In genomic region chr15:76987137-76987536, GRCm38 (mm10) we compare ENCODE assay signal across 8 mouse cellular contexts. TPM values are rescaled to one million over a fixed set of nuclear protein-coding genes. Genes with fewer than 3 reads are reported as not detected.
DNase-seq lines count a peak whose midpoint lies in the region; ATAC-seq and TF ChIP-seq lines count a peak whose summit lies in the region.

No protein-coding gene starts in this region.

- no peaks in the 10 kb centered on the region for H3K36me3 ChIP-seq in embryonic facial prominence, embryonic 15.5 days
- H3K36me3 ChIP-seq in intestine, embryonic 16.5 days (ENCODE audit: control insufficient read depth, insufficient read depth, low read length): no peaks in the 10 kb centered on the region
- H3K36me3 ChIP-seq in neural tube, embryonic 14.5 days (ENCODE audit: control insufficient read depth, insufficient read depth, low read length): no peaks in the 10 kb centered on the region

- no peak for TF ChIP-seq CTCF in layer of hippocampus, adult 2 months (conservative IDR thresholded peaks at IDR 0.05)

- DNase-seq in layer of hippocampus, adult 2 months (ENCODE audit: low spot score in 2 of 2): no peak
- DNase-seq in layer of hippocampus, adult 8-10 months (ENCODE audit: low spot score in 2 of 2): no peak
- no peak for DNase-seq in thymus, postnatal 10 days (ENCODE audit: low spot score in 2 of 2)
- no peak for DNase-seq in left cerebral cortex, postnatal 10 days (ENCODE audit: extremely low spot score in 1 of 2, low spot score in 2 of 2)
- no peak for DNase-seq in cerebellum, postnatal 25 days

- H3K27me3 ChIP-seq in embryonic facial prominence, embryonic 15.5 days: no peaks in the 10 kb centered on the region
- H3K27me3 ChIP-seq in intestine, embryonic 16.5 days (replicated peaks; ENCODE audit: control insufficient read depth, insufficient read depth, low read length): no peaks in the 10 kb centered on the region
- H3K27me3 ChIP-seq in neural tube, embryonic 14.5 days (ENCODE audit: control insufficient read depth, insufficient read depth, low read length): no peaks in the 10 kb centered on the region

- peaks cover 6% of the 10 kb centered on the region; the same call in 1 of the 2 replicates for H3K4me1 ChIP-seq in embryonic facial prominence, embryonic 15.5 days
- 0 out of 2 replicates have a peak, but pooled peaks cover 3% of the 10 kb centered on the region for H3K4me1 ChIP-seq in intestine, embryonic 16.5 days (ENCODE audit: control insufficient read depth, insufficient read depth, low read length)
- peaks cover 9% of the 10 kb centered on the region; the same call in 1 of the 2 replicates for H3K4me1 ChIP-seq in neural tube, embryonic 14.5 days (ENCODE audit: control insufficient read depth, insufficient read depth, low read length)

- H3K9me3 ChIP-seq in embryonic facial prominence, embryonic 15.5 days (replicated peaks): no peaks in the 10 kb centered on the region
- H3K9me3 ChIP-seq in intestine, embryonic 16.5 days (ENCODE audit: control insufficient read depth, low read length): no peaks in the 10 kb centered on the region
- no peaks in the 10 kb centered on the region for H3K9me3 ChIP-seq in neural tube, embryonic 14.5 days (ENCODE audit: control insufficient read depth, low read length)

- ATAC-seq in embryonic facial prominence, embryonic 15.5 days (ENCODE audit: insufficient number of reproducible peaks, low FRiP score, low TSS enrichment, low read depth): no peak
- ATAC-seq in intestine, embryonic 16.5 days: peak; percentile 46
- ATAC-seq in neural tube, embryonic 14.5 days (ENCODE audit: low read depth): peak; percentile 5; the same call in 1 of the 2 replicates

- H3K4me2 ChIP-seq in embryonic facial prominence, embryonic 15.5 days (replicated peaks): peak overlapping the region; percentile 54
- peak overlapping the region; percentile 69 for H3K4me2 ChIP-seq in intestine, embryonic 16.5 days (ENCODE audit: low read depth, low read length)
- H3K4me2 ChIP-seq in neural tube, embryonic 14.5 days (ENCODE audit: low read depth, low read length): peak overlapping the region; percentile 58

- intact Hi-C loops in left cerebral cortex, postnatal 10 days (cut with DNase I): no loop called here

- WGBS in embryonic facial prominence, embryonic 15.5 days: 18% methylated on average over 11 of the region's 11 CpGs
- 11% methylated on average over 11 of the region's 11 CpGs for WGBS in intestine, embryonic 16.5 days
- 14% methylated on average over 11 of the region's 11 CpGs for WGBS in neural tube, embryonic 14.5 days

- 0 out of 2 replicates have a peak overlapping the region, but pooled peaks have one; percentile 10 for H3K9ac ChIP-seq in embryonic facial prominence, embryonic 15.5 days
- peak overlapping the region; percentile 70 for H3K9ac ChIP-seq in intestine, embryonic 16.5 days (ENCODE audit: low read depth, low read length)
- H3K9ac ChIP-seq in neural tube, embryonic 14.5 days (replicated peaks; ENCODE audit: low read depth, low read length): peak overlapping the region; percentile 43

- peak overlapping the region; percentile 76 for H3K27ac ChIP-seq in layer of hippocampus, adult 2 months
- no peak overlapping the region for H3K27ac ChIP-seq in embryonic facial prominence, embryonic 15.5 days (replicated peaks)
- H3K27ac ChIP-seq in intestine, embryonic 16.5 days (ENCODE audit: low read length): no peak overlapping the region
- peak overlapping the region; percentile 66; the same call in 1 of the 2 replicates for H3K27ac ChIP-seq in neural tube, embryonic 14.5 days (ENCODE audit: low read depth, low read length)

- H3K4me3 ChIP-seq in layer of hippocampus, adult 2 months: peak overlapping the region; percentile 47
- peak overlapping the region; percentile 48 for H3K4me3 ChIP-seq in embryonic facial prominence, embryonic 15.5 days (replicated peaks)
- peak overlapping the region; percentile 59 for H3K4me3 ChIP-seq in intestine, embryonic 16.5 days (ENCODE audit: low read length)
- peak overlapping the region; percentile 31 for H3K4me3 ChIP-seq in neural tube, embryonic 14.5 days (ENCODE audit: low read depth, low read length)

RNA-seq across cellular contexts. Expression of gene 1110038F14Rik, which starts 38.8 kb away (rescaled TPM):
- 10 to 100 TPM; 30.1 to 33.6 TPM for total RNA-seq in layer of hippocampus, adult 2 months (2021)
- 10 to 100 TPM; 24.1 to 33.1 (median 28.1) TPM for total RNA-seq in layer of hippocampus, adult 8-10 months (2022)
- polyA plus RNA-seq in embryonic facial prominence, embryonic 15.5 days (2015; fragmentation: Nextera tagmentation; extraction: Ambion mirVana): 78.1 and 79.7 TPM in 2 replicates
- 52.1 and 57.1 TPM in 2 replicates for polyA plus RNA-seq in intestine, embryonic 16.5 days (2015; fragmentation: Nextera tagmentation; extraction: Ambion mirVana)
- 47.2 and 48.1 TPM in 2 replicates for polyA plus RNA-seq in neural tube, embryonic 14.5 days (2014; fragmentation: Nextera tagmentation; extraction: Ambion mirVana)
- 10 to 100 TPM; 22.0 to 22.7 TPM for total RNA-seq in left cerebral cortex, postnatal 10 days (2021)

RNA-seq across cellular contexts. Expression of gene Apol6, which starts 57.4 kb away (rescaled TPM):
- not detected for total RNA-seq in layer of hippocampus, adult 2 months (2021)
- total RNA-seq in layer of hippocampus, adult 8-10 months (2022): under 1 TPM in 1 of 4 experiments, not detected in 3; 0.47 TPM
- 0.26 and 0.33 TPM in 2 replicates for polyA plus RNA-seq in embryonic facial prominence, embryonic 15.5 days (2015; fragmentation: Nextera tagmentation; extraction: Ambion mirVana)
- 0.38 and 0.42 TPM in 2 replicates for polyA plus RNA-seq in intestine, embryonic 16.5 days (2015; fragmentation: Nextera tagmentation; extraction: Ambion mirVana)
- polyA plus RNA-seq in neural tube, embryonic 14.5 days (2014; fragmentation: Nextera tagmentation; extraction: Ambion mirVana): 0.08 TPM in 1 of 2 replicates, not detected in the other
- total RNA-seq in left cerebral cortex, postnatal 10 days (2021): under 1 TPM in 1 of 2 experiments, not detected in 1; 0.32 TPM

Comparison
In these comparisons a context has a peak if more than half of its experiments do, and no peak if none do; other contexts are left out.
1. H3K27ac ChIP-seq: peak in layer of hippocampus, adult 2 months (single experiment) and neural tube, embryonic 14.5 days (single experiment); none in embryonic facial prominence, embryonic 15.5 days (single experiment) and intestine, embryonic 16.5 days (single experiment).
2. H3K9ac ChIP-seq: peak in every context shown above with its lines; median percentile 70 in intestine, embryonic 16.5 days; 43 in neural tube, embryonic 14.5 days; 10 in embryonic facial prominence, embryonic 15.5 days.
3. Peak in every context shown above with its lines, with median percentiles within 50 percentile points of each other: H3K4me3 ChIP-seq and H3K4me2 ChIP-seq.